Mouse (Mus musculus): ENCODE results near the gene Scgb1c1. TPM values are rescaled to one million over a fixed set of nuclear protein-coding genes. Genes with fewer than 3 reads are reported as not detected.

Gene Scgb1c1
- total RNA-seq, 1 experiment: not detected

DNA sequence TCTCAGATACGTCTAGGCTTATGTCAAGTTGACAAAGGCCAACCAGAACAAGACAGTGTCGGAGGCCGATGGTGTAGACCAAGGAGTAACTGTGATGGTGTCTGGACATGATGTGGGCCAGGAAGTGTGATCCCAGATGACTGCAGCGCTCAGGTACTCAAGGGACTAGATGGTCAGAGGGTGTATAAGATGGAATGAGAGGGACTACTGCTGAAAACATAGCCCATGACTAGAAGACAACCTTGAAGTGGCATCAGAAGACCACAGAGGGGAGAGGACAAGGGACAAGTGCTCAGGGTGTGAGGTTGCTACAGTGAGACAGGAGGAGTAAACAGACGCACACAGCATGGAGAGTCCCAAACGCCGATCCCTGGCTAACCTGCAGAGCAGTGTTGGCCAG is 1.5 kb upstream of the Scgb1c1 start:
- Histone ChIP-seq H3K9me3 (ENCODE audit: control insufficient read depth, insufficient read depth, low read depth, low read length) (no peaks in the 10 kb centered on the region), H3K36me3 (ENCODE audit: control insufficient read depth, insufficient read depth, low read length, poor library complexity, severe bottlenecking) (no peaks in the 10 kb centered on the region), H3K9ac (ENCODE audit: insufficient read depth, low read depth, low read length, poor library complexity, severe bottlenecking) (no peak overlapping the region), H3K27ac (ENCODE audit: insufficient read depth, low read depth, low read length, poor library complexity, severe bottlenecking) (no peak overlapping the region), H3K4me1 (ENCODE audit: control insufficient read depth in 2 of 2, insufficient read depth in 2 of 2, low read length in 2 of 2, poor library complexity in 1 of 2) (peaks cover 4 to 26% of the 10 kb centered on the region in 2 experiments; a peak in 2 of 4 replicates), H3K4me3 (ENCODE audit: insufficient read depth in 1 of 2, low read depth in 1 of 2, low read length in 2 of 2, poor library complexity in 1 of 2, severe bottlenecking in 1 of 2) (no peak overlapping the region)
- DNase-seq (ENCODE audit: low read depth, low spot score): no peak
- no peak for TF ChIP-seq ZNF384 (IDR thresholded peaks at IDR 0.05; ENCODE audit: low read depth, low read length)
- no peak for TF ChIP-seq ZC3H11A (IDR thresholded peaks at IDR 0.05; ENCODE audit: borderline replicate concordance, low read depth, low read length)
- TF ChIP-seq MAFK (IDR thresholded peaks at IDR 0.05; ENCODE audit: insufficient read depth, low read depth, low read length): no peak
- TF ChIP-seq HCFC1 (IDR thresholded peaks at IDR 0.05; ENCODE audit: borderline replicate concordance, insufficient read depth, low read length): no peak
- TF ChIP-seq CHD2 (IDR thresholded peaks at IDR 0.05; ENCODE audit: low read depth, low read length): no peak
- in situ Hi-C loops (cut with MboI; ENCODE audit: low sequenced_read_pairs in 2 of 2, unreplicated experiment in 2 of 2): loop anchor here (5.0 to 25.0 kb wide), 5 partner anchors 51 to 331 kb away; partner anchors contain the start of genes B4galnt4 (in 1 of the 2), Cox8b (in 1 of the 2) and Rnh1 (in 1 of the 2)

DNA sequence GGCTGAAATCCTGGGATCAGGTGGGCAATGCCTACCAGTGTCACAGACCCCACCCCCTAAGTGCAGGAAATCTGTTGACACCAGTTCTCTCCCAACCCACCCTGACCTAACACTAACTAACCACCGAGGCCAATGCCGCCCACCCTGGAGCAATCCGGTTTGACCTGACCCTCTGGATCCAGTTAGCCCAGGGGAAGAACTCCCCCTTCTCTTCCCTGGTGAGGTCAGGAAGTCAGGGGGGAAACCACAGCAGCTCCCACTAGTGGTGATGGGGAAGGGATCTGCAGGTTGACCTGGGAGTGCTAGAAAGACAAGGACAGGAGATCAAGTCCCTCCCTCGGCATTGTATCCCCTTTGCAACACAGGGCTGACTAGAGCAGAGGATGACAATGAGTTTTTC is 336 bp downstream of the Scgb1c1 start:
- no peak for DNase-seq (ENCODE audit: low read depth, low spot score)
- in situ Hi-C loops (cut with MboI; ENCODE audit: low sequenced_read_pairs in 2 of 2, unreplicated experiment in 2 of 2): loop anchor here (10.0 to 25.0 kb wide), 3 partner anchors 49 to 329 kb away; partner anchors contain the start of genes B4galnt4 (in 1 of the 2) and Rnh1 (in 1 of the 2)

DNA sequence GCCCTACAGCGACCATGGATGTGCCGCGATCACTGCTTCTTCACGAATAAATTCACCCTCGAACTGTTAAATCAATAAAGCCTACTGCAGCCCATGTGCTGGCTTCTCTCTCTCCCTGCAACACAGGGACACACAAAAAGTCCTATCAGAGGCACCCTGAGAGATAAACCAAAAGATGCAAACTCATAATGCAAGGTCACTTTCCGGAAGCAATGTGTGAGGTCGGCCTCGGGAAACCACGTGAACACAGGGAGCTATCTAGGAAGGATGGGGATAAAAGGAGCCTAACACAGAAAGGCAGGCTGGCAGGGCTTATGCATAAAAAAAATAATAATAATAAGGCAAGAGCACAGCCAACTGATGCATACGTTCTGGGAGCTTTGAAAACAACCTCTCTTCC is 1.3 kb downstream of the Scgb1c1 start:
- in situ Hi-C loops (cut with MboI; ENCODE audit: low sequenced_read_pairs in 2 of 2, unreplicated experiment in 2 of 2): loop anchor here (10.0 to 25.0 kb wide), 3 partner anchors 48 to 328 kb away; partner anchors contain the start of genes B4galnt4 (in 1 of the 2) and Rnh1 (in 1 of the 2)
- TF ChIP-seq MAFK (IDR thresholded peaks at IDR 0.05; ENCODE audit: insufficient read depth, low read depth, low read length) (no peak), ZC3H11A (IDR thresholded peaks at IDR 0.05; ENCODE audit: borderline replicate concordance, low read depth, low read length) (no peak), ZNF384 (IDR thresholded peaks at IDR 0.05; ENCODE audit: low read depth, low read length) (no peak), HCFC1 (IDR thresholded peaks at IDR 0.05; ENCODE audit: borderline replicate concordance, insufficient read depth, low read length) (no peak), CHD2 (IDR thresholded peaks at IDR 0.05; ENCODE audit: low read depth, low read length) (no peak)

More for the DNA sequence above, 336 bp downstream of the Scgb1c1 start:
- Histone ChIP-seq H3K9me3 (ENCODE audit: control insufficient read depth, insufficient read depth, low read depth, low read length) (no peaks in the 10 kb centered on the region), H3K4me1 (ENCODE audit: control insufficient read depth in 2 of 2, insufficient read depth in 2 of 2, low read length in 2 of 2, poor library complexity in 1 of 2) (peaks cover 4 to 22% of the 10 kb centered on the region in 2 experiments; a peak in 2 of 4 replicates), H3K27ac (ENCODE audit: insufficient read depth, low read depth, low read length, poor library complexity, severe bottlenecking) (no peak overlapping the region), H3K4me3 (ENCODE audit: insufficient read depth in 1 of 2, low read depth in 1 of 2, low read length in 2 of 2, poor library complexity in 1 of 2, severe bottlenecking in 1 of 2) (no peak overlapping the region), H3K36me3 (ENCODE audit: control insufficient read depth, insufficient read depth, low read length, poor library complexity, severe bottlenecking) (no peaks in the 10 kb centered on the region), H3K9ac (ENCODE audit: insufficient read depth, low read depth, low read length, poor library complexity, severe bottlenecking) (no peak overlapping the region)
- TF ChIP-seq ZNF384 (IDR thresholded peaks at IDR 0.05; ENCODE audit: low read depth, low read length): no peak
- TF ChIP-seq HCFC1 (IDR thresholded peaks at IDR 0.05; ENCODE audit: borderline replicate concordance, insufficient read depth, low read length): no peak
- TF ChIP-seq CHD2 (IDR thresholded peaks at IDR 0.05; ENCODE audit: low read depth, low read length): no peak
- no peak for TF ChIP-seq MAFK (IDR thresholded peaks at IDR 0.05; ENCODE audit: insufficient read depth, low read depth, low read length)
- TF ChIP-seq ZC3H11A (IDR thresholded peaks at IDR 0.05; ENCODE audit: borderline replicate concordance, low read depth, low read length): no peak

DNA sequence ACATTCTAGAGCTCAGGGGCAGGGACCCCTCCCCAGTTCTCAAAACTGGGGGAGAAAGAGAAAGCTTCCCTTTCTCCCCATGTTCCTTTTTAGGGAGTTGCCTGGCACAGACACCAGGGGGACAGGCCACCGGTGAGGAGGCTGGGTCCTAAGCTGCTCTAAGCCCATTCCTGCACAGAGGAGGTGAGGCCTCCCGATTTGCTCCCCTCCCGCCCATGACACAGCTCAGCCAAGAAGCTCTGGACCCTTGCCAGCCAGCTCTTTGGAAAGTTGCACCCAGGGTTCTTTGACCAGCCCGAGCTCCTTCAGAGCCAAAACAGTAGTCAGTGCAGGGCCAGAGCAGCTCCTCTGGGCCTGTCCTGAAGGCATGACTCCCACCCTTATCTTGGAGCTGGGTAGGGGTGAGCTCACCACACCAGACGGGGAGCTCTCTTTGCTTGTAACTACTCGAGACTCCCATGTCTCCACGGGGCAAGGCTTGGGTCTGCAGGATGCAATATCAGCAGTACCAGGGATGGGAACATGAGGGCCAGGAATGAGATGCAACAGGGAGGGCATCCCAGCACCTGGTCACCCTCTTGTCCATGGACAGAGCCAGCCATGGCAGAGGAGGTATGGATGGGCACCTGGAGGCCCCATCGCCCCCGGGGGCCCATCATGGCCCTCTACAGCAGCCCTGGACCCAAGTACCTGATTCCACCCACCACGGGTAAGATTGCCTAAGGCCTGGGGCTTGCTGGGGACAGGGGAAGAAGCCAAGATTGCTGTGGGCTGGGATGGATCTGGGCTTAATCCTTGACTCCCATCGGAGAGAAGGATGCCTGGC is 2.6 kb downstream of the Scgb1c1 start, which contains the start of gene Odf3:
Gene Odf3, plus strand, starts transcription at position 51 of the 826 bp plus-strand sequence.
- H3K36me3 ChIP-seq (ENCODE audit: control insufficient read depth, insufficient read depth, low read length, poor library complexity, severe bottlenecking): peaks cover 5% of the 10 kb centered on the region; the same call in 1 of the 2 replicates
- TF ChIP-seq ZNF384 (IDR thresholded peaks at IDR 0.05; ENCODE audit: low read depth, low read length): no peak
- TF ChIP-seq MAFK (IDR thresholded peaks at IDR 0.05; ENCODE audit: insufficient read depth, low read depth, low read length): no peak
- TF ChIP-seq ZC3H11A (IDR thresholded peaks at IDR 0.05; ENCODE audit: borderline replicate concordance, low read depth, low read length): no peak
- no peak for TF ChIP-seq CHD2 (IDR thresholded peaks at IDR 0.05; ENCODE audit: low read depth, low read length)
- TF ChIP-seq HCFC1 (IDR thresholded peaks at IDR 0.05; ENCODE audit: borderline replicate concordance, insufficient read depth, low read length): no peak
- DNase-seq (ENCODE audit: low read depth, low spot score): no peak

More for the DNA sequence above, 1.3 kb downstream of the Scgb1c1 start:
- Histone ChIP-seq H3K36me3 (ENCODE audit: control insufficient read depth, insufficient read depth, low read length, poor library complexity, severe bottlenecking) (no peaks in the 10 kb centered on the region), H3K4me1 (ENCODE audit: control insufficient read depth in 2 of 2, insufficient read depth in 2 of 2, low read length in 2 of 2, poor library complexity in 1 of 2) (peaks cover 4 to 15% of the 10 kb centered on the region in 2 experiments; a peak in 2 of 4 replicates), H3K27ac (ENCODE audit: insufficient read depth, low read depth, low read length, poor library complexity, severe bottlenecking) (no peak overlapping the region), H3K4me3 (ENCODE audit: insufficient read depth in 1 of 2, low read depth in 1 of 2, low read length in 2 of 2, poor library complexity in 1 of 2, severe bottlenecking in 1 of 2) (no peak overlapping the region), H3K9ac (ENCODE audit: insufficient read depth, low read depth, low read length, poor library complexity, severe bottlenecking) (no peak overlapping the region), H3K9me3 (ENCODE audit: control insufficient read depth, insufficient read depth, low read depth, low read length) (no peaks in the 10 kb centered on the region)
- DNase-seq (ENCODE audit: low read depth, low spot score): no peak

More for the DNA sequence above, 2.6 kb downstream of the Scgb1c1 start, which contains the start of gene Odf3:
- no peak within 1 kb of the TSS for H3K9ac ChIP-seq (ENCODE audit: insufficient read depth, low read depth, low read length, poor library complexity, severe bottlenecking)
- H3K9me3 ChIP-seq (ENCODE audit: control insufficient read depth, insufficient read depth, low read depth, low read length): no peaks in the 10 kb centered on the region
- in situ Hi-C loops (cut with MboI; ENCODE audit: low sequenced_read_pairs in 2 of 2, unreplicated experiment in 2 of 2): loop anchor here (10.0 to 25.0 kb wide), 3 partner anchors 47 to 327 kb away; partner anchors contain the start of genes B4galnt4 (in 1 of the 2) and Rnh1 (in 1 of the 2)
- peaks cover 0 to 18% of the 10 kb centered on the region in 2 experiments; a peak in 2 of 4 replicates for H3K4me1 ChIP-seq (ENCODE audit: control insufficient read depth in 2 of 2, insufficient read depth in 2 of 2, low read length in 2 of 2, poor library complexity in 1 of 2)
- no peak within 1 kb of the TSS for H3K27ac ChIP-seq (ENCODE audit: insufficient read depth, low read depth, low read length, poor library complexity, severe bottlenecking)
- no peak within 1 kb of the TSS for H3K4me3 ChIP-seq (ENCODE audit: insufficient read depth in 1 of 2, low read depth in 1 of 2, low read length in 2 of 2, poor library complexity in 1 of 2, severe bottlenecking in 1 of 2)

Measured in ES-E14 (cell line).